Mouse (Mus musculus) testis, adult 2 months (tissue): ENCODE measurements at regions not wholly inside any gene's neighbourhood (a gene's known extent, or its start where the extent isn't known, plus 50 kb on each side); places are given as distances from the start of the nearest gene placed in this dataset.

ENCODE experiments used
- CTCF ChIP-seq: fragments of 200-500 bp; IDR thresholded peaks from 2 replicates; pipeline ENCODE4 v1.5.1; 2012; ENCODE audit warnings: low read depth, mild to moderate bottlenecking, inconsistent platforms, low read length, moderate library complexity; ENCODE audit not compliant: control insufficient read depth, insufficient read depth, insufficient replicate concordance
- POLR2A ChIP-seq: fragments of 200-500 bp; IDR thresholded peaks from 2 replicates; pipeline ENCODE4 v1.6.1; 2012; ENCODE audit warnings: low read depth, mild to moderate bottlenecking, inconsistent platforms, low read length, moderate library complexity; ENCODE audit not compliant: control insufficient read depth

DNA sequence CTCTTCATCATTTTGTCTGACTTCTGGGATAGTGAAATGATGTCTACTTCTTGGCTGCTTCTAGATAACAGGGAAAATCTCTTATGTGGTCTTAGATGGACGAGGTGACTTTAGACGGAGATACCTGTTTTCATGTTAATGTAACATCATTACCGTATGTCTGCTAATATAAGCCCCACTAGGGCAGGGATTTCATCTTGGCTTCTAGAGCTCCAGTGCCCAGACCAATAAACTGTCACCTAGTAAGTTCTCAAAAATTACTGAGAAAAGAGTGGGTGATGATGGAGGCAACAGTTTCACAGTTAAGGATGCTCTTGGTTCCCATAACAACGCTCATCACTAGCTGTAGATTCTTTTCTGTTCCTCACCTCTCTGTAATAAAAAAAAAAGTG lies 61.6 kb upstream of the Ltbp1 start:
- TF ChIP-seq POLR2A = no peak
- TF ChIP-seq CTCF = no peak
